Mouse (Mus musculus): Measurements from ENCODE around the gene C130032M10Rik. TPM values are rescaled to one million over a fixed set of nuclear protein-coding genes. Genes with fewer than 3 reads are reported as not detected.

The C130032M10Rik gene
- polyA plus RNA-seq, 1 experiment: not detected

Other genes with a start within 250 kb of the C130032M10Rik start
- gene Bcl2a1c, start 185.6 kb upstream of the C130032M10Rik start, polyA plus RNA-seq (2012; fragmentation: generic; extraction: Trizol): not detected
- 116 TPM for gene Crtap, start 125.0 kb upstream of the C130032M10Rik start, polyA plus RNA-seq (2012; fragmentation: generic; extraction: Trizol)
- gene Glb1, start 114.6 kb upstream of the C130032M10Rik start, polyA plus RNA-seq (2012; fragmentation: generic; extraction: Trizol): 21.1 TPM
- gene Tmppe, start 114.6 kb upstream of the C130032M10Rik start, polyA plus RNA-seq (2012; fragmentation: generic; extraction: Trizol): 2.5 TPM
- not detected for gene Ccr4, start 10.8 kb upstream of the C130032M10Rik start, polyA plus RNA-seq (2012; fragmentation: generic; extraction: Trizol)
- gene Trim71, start 48.7 kb downstream of the C130032M10Rik start, polyA plus RNA-seq (2012; fragmentation: generic; extraction: Trizol): 0.01 TPM
- 32.7 TPM for gene Cnot10, start 124.5 kb downstream of the C130032M10Rik start, polyA plus RNA-seq (2012; fragmentation: generic; extraction: Trizol)
- gene Dync1li1, start 173.1 kb downstream of the C130032M10Rik start, polyA plus RNA-seq (2012; fragmentation: generic; extraction: Trizol): 41.1 TPM
- 13.2 TPM for gene Cmtm6, start 215.4 kb downstream of the C130032M10Rik start, polyA plus RNA-seq (2012; fragmentation: generic; extraction: Trizol)